Mouse (Mus musculus) C2C12 (cell line): ENCODE measurements around the gene Igfbp4. TPM values are rescaled to one million over a fixed set of nuclear protein-coding genes. Genes with fewer than 3 reads are reported as not detected.

ENCODE experiments used
- H3K27me3 ChIP-seq: one replicate; pipeline ENCODE4 v1.6.1; 2011; ENCODE audit not compliant: control insufficient read depth, insufficient read depth, insufficient read length
- H3K36me3 ChIP-seq: one replicate; pipeline ENCODE4 v1.6.1; 2011; ENCODE audit not compliant: control insufficient read depth, insufficient read depth
- H3K4me3 ChIP-seq: one replicate; pipeline ENCODE4 v1.5.1; 2011; ENCODE audit warnings: mild to moderate bottlenecking, control low read depth; ENCODE audit not compliant: poor library complexity, insufficient read depth, severe bottlenecking
- H3K79me2 ChIP-seq: one replicate; pipeline ENCODE4 v1.6.1; 2011; ENCODE audit not compliant: control insufficient read depth, insufficient read depth
- H3K79me3 ChIP-seq: one replicate; pipeline ENCODE4 v1.6.1; 2011; ENCODE audit warnings: low read depth, control low read depth
- H3ac ChIP-seq: one replicate; pipeline ENCODE3; 2011; ENCODE audit warnings: low read depth; ENCODE audit not compliant: control insufficient read depth, insufficient read length
- CEBPB ChIP-seq: IDR thresholded peaks from one replicate; pipeline ENCODE4 v1.6.1; 2011; ENCODE audit warnings: low read depth, mild to moderate bottlenecking, control low read depth, moderate library complexity
- CTCF ChIP-seq: IDR thresholded peaks from one replicate; pipeline ENCODE4 v1.5.1; 2011; ENCODE audit not compliant: control insufficient read depth, insufficient read depth, insufficient read length
- FOSL1 ChIP-seq: IDR thresholded peaks from one replicate; pipeline ENCODE4 v1.8.0; 2011; ENCODE audit warnings: mild to moderate bottlenecking, low read length; ENCODE audit not compliant: poor library complexity, insufficient read depth, severe bottlenecking
- MAX ChIP-seq: IDR thresholded peaks from one replicate; pipeline ENCODE4 v1.6.1; 2011; ENCODE audit warnings: mild to moderate bottlenecking, control low read depth
- MYOD1 ChIP-seq: IDR thresholded peaks from one replicate; pipeline ENCODE4 v1.6.1; 2011; ENCODE audit warnings: low read depth; ENCODE audit not compliant: control insufficient read depth, insufficient read length
- MYOG ChIP-seq: IDR thresholded peaks from one replicate; pipeline ENCODE4 v1.6.1; 2011; ENCODE audit not compliant: control insufficient read depth, insufficient read length; ENCODE audit errors: extremely low read depth
- USF1 ChIP-seq: IDR thresholded peaks from one replicate; pipeline ENCODE4 v1.6.1; 2011; ENCODE audit warnings: low read depth, mild to moderate bottlenecking, control low read depth, moderate library complexity
- polyA plus RNA-seq: library from polyadenylated mRNA; unstranded; fragments of >200 nt; fragmentation: generic; extraction: Trizol; gene quantifications from one replicate; pipeline ENCODE4 v1.2.1, GENCODE M21; 2012; ENCODE audit warnings: missing spikeins

The Igfbp4 gene
- polyA plus RNA-seq, 1 experiment = 38.5 TPM

- H3ac ChIP-seq = no peak overlapping the region
- TF ChIP-seq MYOD1 = no peak
- no peak for TF ChIP-seq FOSL1
- no peak for TF ChIP-seq USF1
- no peak for TF ChIP-seq CEBPB
- no peak for TF ChIP-seq MYOG
- TF ChIP-seq CTCF = no peak
- no peak for TF ChIP-seq MAX
- no peaks in the 10 kb centered on the region for H3K79me2 ChIP-seq
- no peaks in the 10 kb centered on the region for H3K27me3 ChIP-seq
- H3K79me3 ChIP-seq = no peaks in the 10 kb centered on the region
- H3K4me3 ChIP-seq = no peak overlapping the region
- H3K36me3 ChIP-seq = no peaks in the 10 kb centered on the region
These were observed 58.5 kb downstream of the Igfbp4 start for GRCm38 (mm10) chr11:99099516-99099915.

GRCm38 (mm10) chr11:99100215-99100614 is 59.2 kb downstream of the Igfbp4 start:
- TF ChIP-seq MYOG (no peak), CEBPB (no peak), MYOD1 (no peak), MAX (no peak), USF1 (no peak), CTCF (no peak), FOSL1 (no peak)
- Histone ChIP-seq H3K27me3 (no peaks in the 10 kb centered on the region), H3K4me3 (no peak overlapping the region), H3ac (no peak overlapping the region), H3K79me2 (no peaks in the 10 kb centered on the region), H3K79me3 (no peaks in the 10 kb centered on the region), H3K36me3 (no peaks in the 10 kb centered on the region)

GRCm38 (mm10) chr11:99101693-99102092 is 60.6 kb downstream of the Igfbp4 start:
- Histone ChIP-seq H3ac (no peak overlapping the region), H3K27me3 (no peaks in the 10 kb centered on the region), H3K79me2 (no peaks in the 10 kb centered on the region), H3K79me3 (no peaks in the 10 kb centered on the region), H3K4me3 (no peak overlapping the region), H3K36me3 (no peaks in the 10 kb centered on the region)
- TF ChIP-seq MAX = no peak
- TF ChIP-seq CTCF = no peak

GRCm38 (mm10) chr11:99102575-99103270 is 61.7 kb downstream of the Igfbp4 start:
- H3K27me3 ChIP-seq = no peaks in the 10 kb centered on the region
- no peak overlapping the region for H3K4me3 ChIP-seq
- H3K79me3 ChIP-seq = no peaks in the 10 kb centered on the region
- no peaks in the 10 kb centered on the region for H3K79me2 ChIP-seq
- no peak overlapping the region for H3ac ChIP-seq
- no peak for TF ChIP-seq MAX
- H3K36me3 ChIP-seq = no peaks in the 10 kb centered on the region

Other genes with a start within 250 kb of the Igfbp4 start
- 40.5 TPM for gene Msl1, start 245.7 kb upstream of the Igfbp4 start, polyA plus RNA-seq
- gene Casc3, start 236.3 kb upstream of the Igfbp4 start, polyA plus RNA-seq = 24.4 TPM
- 0.66 TPM for gene Rapgefl1, start 204.5 kb upstream of the Igfbp4 start, polyA plus RNA-seq
- gene Wipf2, start 177.6 kb upstream of the Igfbp4 start, polyA plus RNA-seq = 4.5 TPM
- 24.1 TPM for gene Cdc6, start 133.4 kb upstream of the Igfbp4 start, polyA plus RNA-seq
- 31.9 TPM for gene Rara, start 113.4 kb upstream of the Igfbp4 start, polyA plus RNA-seq
- gene Gjd3, start 58.2 kb upstream of the Igfbp4 start, polyA plus RNA-seq = not detected
- gene Top2a, start 17.1 kb upstream of the Igfbp4 start, polyA plus RNA-seq = 83.8 TPM
- gene Tns4, start 48.1 kb downstream of the Igfbp4 start, polyA plus RNA-seq = 0.18 TPM
- 0.02 TPM for gene Ccr7, start 113.8 kb downstream of the Igfbp4 start, polyA plus RNA-seq
- 103 TPM for gene Smarce1, start 189.8 kb downstream of the Igfbp4 start, polyA plus RNA-seq
- not detected for gene Krt222, start 202.8 kb downstream of the Igfbp4 start, polyA plus RNA-seq
- gene Krt24, start 244.0 kb downstream of the Igfbp4 start, polyA plus RNA-seq = not detected